Mouse (Mus musculus): ENCODE data around the gene Stx4a.

Stx4a gene

GRCm38 (mm10) chr7:127898179-127898956, 74.3 kb downstream of the Stx4a start:
- DNase-seq (ENCODE audit: low spot score in 2 of 2), result no peak
